Mouse (Mus musculus) MEL (cell line): ENCODE measurements around the gene Syt7. TPM values are rescaled to one million over a fixed set of nuclear protein-coding genes. Genes with fewer than 3 reads are reported as not detected.

Experiments used
- DNase-seq: peaks from one replicate; pipeline ENCODE4 v3.0.0; 2011; ENCODE audit warnings: low read depth, low spot score
- H3K27ac ChIP-seq: 2 replicates; pipeline ENCODE4 v1.5.1; 2012; ENCODE audit warnings: low read depth, mild to moderate bottlenecking, control low read depth, low read length, moderate library complexity; ENCODE audit not compliant: control insufficient read depth
- H3K27me3 ChIP-seq, 2 experiments: fragments of 150-350 bp in 1 of 2; sonication (generic) in 1 of 2; 2 replicates each; pipeline ENCODE4 v1.6.1; 2012; ENCODE audit warnings: low read length in 2 of 2, mild to moderate bottlenecking in 2 of 2, improper control_type of control experiment in 1 of 2, moderate library complexity in 1 of 2; ENCODE audit not compliant: insufficient read depth in 2 of 2, control insufficient read depth in 1 of 2
- H3K36me3 ChIP-seq, 2 experiments: 2 replicates each; pipeline ENCODE4 v1.6.1; 2012 to 2014; ENCODE audit warnings: low read length in 2 of 2, improper control_type of control experiment in 1 of 2, inconsistent platforms in 1 of 2, mild to moderate bottlenecking in 1 of 2; ENCODE audit not compliant: insufficient read depth in 2 of 2, control insufficient read depth in 1 of 2
- H3K4me1 ChIP-seq, 2 experiments: fragments of 150-350 bp in 1 of 2; sonication (generic) in 1 of 2; 2 replicates each; pipeline ENCODE4 v1.6.1; 2012; ENCODE audit warnings: low read length in 2 of 2, improper control_type of control experiment in 1 of 2, mild to moderate bottlenecking in 1 of 2; ENCODE audit not compliant: insufficient read depth in 2 of 2, control insufficient read depth in 1 of 2
- H3K4me3 ChIP-seq, 2 experiments: fragments of 150-350 bp in 1 of 2; sonication (generic) in 1 of 2; 2 replicates each; pipeline ENCODE4 v1.5.1; 2012; ENCODE audit warnings: low read depth in 2 of 2, low read length in 2 of 2, mild to moderate bottlenecking in 2 of 2, moderate library complexity in 2 of 2, control low read depth in 1 of 2, improper control_type of control experiment in 1 of 2; ENCODE audit not compliant: control insufficient read depth in 1 of 2, insufficient read depth in 1 of 2
- H3K79me2 ChIP-seq: 2 replicates; pipeline ENCODE4 v1.6.1; 2012; ENCODE audit warnings: mild to moderate bottlenecking, low read length, moderate library complexity; ENCODE audit not compliant: control insufficient read depth, poor library complexity, insufficient read depth
- H3K9ac ChIP-seq: 2 replicates; pipeline ENCODE4 v1.6.1; 2012; ENCODE audit warnings: low read depth, mild to moderate bottlenecking, control low read depth, low read length, moderate library complexity; ENCODE audit not compliant: control insufficient read depth, poor library complexity, severe bottlenecking
- H3K9me3 ChIP-seq: fragments of 150-350 bp; sonication (generic); replicated peaks from 2 replicates; pipeline ENCODE4 v1.6.1; 2012; ENCODE audit warnings: mild to moderate bottlenecking, low read length, improper control_type of control experiment, moderate library complexity; ENCODE audit not compliant: insufficient read depth
- E2F4 ChIP-seq: IDR thresholded peaks from 2 replicates; pipeline ENCODE4 v1.6.1; 2011; ENCODE audit warnings: low read depth, low read length, improper control_type of control experiment, borderline replicate concordance
- ELF1 ChIP-seq: IDR thresholded peaks from 2 replicates; pipeline ENCODE4 v1.6.1; 2014; ENCODE audit warnings: low read depth, mild to moderate bottlenecking, inconsistent platforms, low read length, improper control_type of control experiment, moderate library complexity
- ETS1 ChIP-seq: IDR thresholded peaks from 2 replicates; pipeline ENCODE4 v1.6.1; 2012; ENCODE audit warnings: low read depth, mild to moderate bottlenecking, inconsistent platforms, low read length, improper control_type of control experiment, moderate library complexity
- GABPA ChIP-seq: IDR thresholded peaks from 2 replicates; pipeline ENCODE4 v1.6.1; 2012; ENCODE audit warnings: low read depth, mild to moderate bottlenecking, inconsistent platforms, low read length, improper control_type of control experiment, moderate library complexity
- GATA1 ChIP-seq: IDR thresholded peaks from 2 replicates; pipeline ENCODE4 v1.6.1; 2011; ENCODE audit warnings: low read depth, low read length, improper control_type of control experiment
- HCFC1 ChIP-seq: IDR thresholded peaks from 2 replicates; pipeline ENCODE4 v1.6.1; 2012; ENCODE audit warnings: low read depth, mild to moderate bottlenecking, inconsistent platforms, low read length, improper control_type of control experiment, moderate library complexity
- MAFK ChIP-seq: IDR thresholded peaks from 2 replicates; pipeline ENCODE4 v1.6.1; 2011; ENCODE audit warnings: low read depth, mild to moderate bottlenecking, low read length, improper control_type of control experiment, borderline replicate concordance
- MAX ChIP-seq: IDR thresholded peaks from 2 replicates; pipeline ENCODE4 v1.6.1; 2011; ENCODE audit warnings: low read length, improper control_type of control experiment
- MAZ ChIP-seq: IDR thresholded peaks from 2 replicates; pipeline ENCODE4 v1.6.1; 2012; ENCODE audit warnings: low read depth, mild to moderate bottlenecking, inconsistent platforms, low read length, improper control_type of control experiment
- MEF2A ChIP-seq: IDR thresholded peaks from 2 replicates; pipeline ENCODE4 v1.6.1; 2014; ENCODE audit warnings: low read depth, mild to moderate bottlenecking, inconsistent platforms, low read length, improper control_type of control experiment; ENCODE audit not compliant: poor library complexity, insufficient replicate concordance, severe bottlenecking; ENCODE audit errors: extremely low read depth
- MYC ChIP-seq: IDR thresholded peaks from 2 replicates; pipeline ENCODE4 v1.6.1; 2011; ENCODE audit warnings: low read depth, mild to moderate bottlenecking, low read length, improper control_type of control experiment, moderate library complexity
- NELFE ChIP-seq: IDR thresholded peaks from 2 replicates; pipeline ENCODE4 v1.6.1; 2011; ENCODE audit warnings: low read depth, low read length, improper control_type of control experiment
- POLR2AphosphoS2 ChIP-seq: IDR thresholded peaks from 2 replicates; pipeline ENCODE4 v1.6.1; 2011; ENCODE audit warnings: low read length, improper control_type of control experiment
- RCOR1 ChIP-seq: IDR thresholded peaks from 2 replicates; pipeline ENCODE4 v1.6.1; 2012; ENCODE audit warnings: low read depth, mild to moderate bottlenecking, inconsistent platforms, low read length, improper control_type of control experiment
- UBTF ChIP-seq: IDR thresholded peaks from 2 replicates; pipeline ENCODE4 v1.6.1; 2012; ENCODE audit warnings: low read depth, mild to moderate bottlenecking, inconsistent platforms, low read length, improper control_type of control experiment, moderate library complexity, borderline replicate concordance; ENCODE audit not compliant: insufficient read depth
- USF1 ChIP-seq: IDR thresholded peaks from 2 replicates; pipeline ENCODE4 v1.6.1; 2014; ENCODE audit warnings: low read depth, mild to moderate bottlenecking, inconsistent platforms, low read length, improper control_type of control experiment, moderate library complexity
- USF2 ChIP-seq, 2 experiments: IDR thresholded peaks; 2 replicates each; pipeline ENCODE4 v1.6.1; 2011 to 2012; ENCODE audit warnings: improper control_type of control experiment in 2 of 2, low read length in 2 of 2, borderline replicate concordance in 1 of 2, inconsistent platforms in 1 of 2, low read depth in 1 of 2, mild to moderate bottlenecking in 1 of 2; ENCODE audit not compliant: insufficient read depth in 1 of 2
- ZKSCAN1 ChIP-seq: IDR thresholded peaks from 2 replicates; pipeline ENCODE4 v1.6.1; 2012; ENCODE audit warnings: low read depth, mild to moderate bottlenecking, inconsistent platforms, low read length, improper control_type of control experiment, moderate library complexity
- polyA plus RNA-seq, 2 experiments: library from polyadenylated mRNA; stranded (reverse) in 1 of 2; unstranded in 1 of 2; fragments of >175 nt in 1 of 2; fragments of >200 nt in 1 of 2; gene quantifications; 2 replicates each; pipeline versions ENCODE4 v1.2.1 to v1.2.4; 2012; ENCODE audit warnings: low replicate concordance in 2 of 2, low read depth in 1 of 2; ENCODE audit not compliant: insufficient read length in 2 of 2, insufficient read depth in 1 of 2, missing spikeins in 1 of 2
- total RNA-seq: library from RNA; depleted of rRNA; stranded (reverse); fragments of 300-350 nt; gene quantifications from 2 replicates; pipeline ENCODE4 v1.2.3, GENCODE M21; 2012; rRNA removed

Gene Syt7
- total RNA-seq, result not detected in 2 replicates
- not detected for polyA plus RNA-seq

DNA sequence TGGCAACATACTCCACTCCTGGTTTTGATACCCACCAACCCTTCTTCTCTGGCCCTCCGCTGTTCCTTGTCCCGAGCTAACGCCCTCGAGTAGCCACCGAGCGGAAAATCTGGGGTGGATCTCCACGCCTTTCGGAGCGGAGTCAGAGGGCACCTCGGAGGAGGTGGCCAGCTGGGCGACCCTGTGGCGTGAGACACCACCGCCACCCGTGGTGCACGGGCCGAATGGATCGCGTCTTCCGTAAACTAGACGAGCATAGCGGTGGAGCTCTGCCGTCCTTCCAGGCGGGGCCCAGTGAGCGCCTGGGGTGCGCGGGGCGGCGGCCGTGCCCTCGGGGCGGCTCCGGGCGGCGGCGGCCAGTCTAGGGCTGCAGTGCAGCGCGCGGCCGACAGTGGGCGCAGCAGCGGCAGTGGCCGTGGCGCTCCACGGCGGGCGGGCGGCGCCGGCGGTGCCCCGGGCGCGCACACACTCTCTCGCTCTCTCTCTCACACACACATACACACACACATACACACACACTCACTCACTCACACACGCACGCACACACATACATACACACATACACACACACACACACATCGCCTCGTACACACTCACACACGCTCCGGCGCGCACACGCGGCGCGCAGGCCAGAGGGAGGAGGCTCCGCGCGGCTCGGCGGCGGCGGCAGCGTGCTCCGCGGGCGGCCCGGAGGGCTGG lies at the start of gene Syt7:
Gene Syt7, plus strand, starts transcription at position 476 of the 699 bp plus-strand sequence.
- Histone ChIP-seq H3K4me3 (no peak within 1 kb of the TSS), H3K4me1 (no peaks in the 10 kb centered on the region), H3K9ac (no peak within 1 kb of the TSS), H3K79me2 (no peaks in the 10 kb centered on the region), H3K27me3 (no peaks in the 10 kb centered on the region; a peak in 1 of 4 replicates), H3K9me3 (no peaks in the 10 kb centered on the region), H3K36me3 (no peaks in the 10 kb centered on the region), H3K27ac (no peak within 1 kb of the TSS)
- TF ChIP-seq ZKSCAN1, result no peak
- no peak for TF ChIP-seq GATA1
- TF ChIP-seq MAZ, result no peak
- TF ChIP-seq UBTF, result no peak
- no peak for TF ChIP-seq USF1
- TF ChIP-seq MAX, result no peak
- no peak for TF ChIP-seq POLR2AphosphoS2
- TF ChIP-seq ELF1, result no peak
- TF ChIP-seq ETS1, result no peak
- no peak for TF ChIP-seq USF2 (IDR thresholded peaks at IDR 0.05; ENCODE audit: borderline replicate concordance in 1 of 2, insufficient read depth in 1 of 2, low read depth in 1 of 2, low read length in 2 of 2)
- no peak for TF ChIP-seq E2F4
- no peak for TF ChIP-seq GABPA
- TF ChIP-seq NELFE, result no peak
- TF ChIP-seq MEF2A, result no peak
- DNase-seq, result no peak

DNA sequence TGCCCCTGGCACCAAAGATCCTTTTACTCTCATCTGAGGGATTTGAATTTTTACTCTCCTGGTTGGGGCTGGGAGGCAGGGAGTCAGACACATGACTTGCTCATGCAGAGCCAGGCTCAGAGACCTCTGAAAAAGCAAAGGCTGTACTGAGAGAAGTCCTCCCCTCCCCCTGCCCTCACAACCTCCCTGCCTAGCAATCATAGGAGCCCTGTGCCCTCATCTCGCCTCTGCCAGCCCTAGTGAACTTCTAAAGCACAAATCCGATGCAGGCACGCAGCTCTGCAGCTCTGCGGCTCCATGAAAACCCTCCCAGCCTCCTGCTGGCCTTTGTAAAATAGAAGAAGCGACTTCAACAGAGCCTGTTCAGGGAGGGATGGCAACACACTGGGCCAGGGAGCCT lies 49.6 kb upstream of the Syt7 start:
- H3K27ac ChIP-seq, result no peak overlapping the region
- no peak for DNase-seq
- H3K9ac ChIP-seq, result no peak overlapping the region
- H3K9me3 ChIP-seq, result no peaks in the 10 kb centered on the region
- TF ChIP-seq MEF2A, result no peak
- TF ChIP-seq GATA1, result no peak
- no peak for TF ChIP-seq ETS1
- no peak for TF ChIP-seq MAFK
- no peak for TF ChIP-seq MYC
- TF ChIP-seq HCFC1, result no peak
- TF ChIP-seq RCOR1, result no peak
- H3K4me3 ChIP-seq, result no peak overlapping the region
- no peaks in the 10 kb centered on the region for H3K79me2 ChIP-seq
- H3K27me3 ChIP-seq, result peaks cover 3 to 13% of the 10 kb centered on the region in 2 experiments
- H3K4me1 ChIP-seq, result no peaks in the 10 kb centered on the region
- no peaks in the 10 kb centered on the region for H3K36me3 ChIP-seq
